Mouse (Mus musculus): ENCODE results near the gene Cog5. TPM values are rescaled to one million over a fixed set of nuclear protein-coding genes. Genes with fewer than 3 reads are reported as not detected.

Gene Cog5
- total and polyA plus RNA-seq, 3 experiments: 27.1 to 28.4 TPM; not detected in 1

- no peak for DNase-seq (ENCODE audit: low read depth, low spot score)
- Histone ChIP-seq H3K27ac (ENCODE audit: control insufficient read depth, low read depth, low read length) (peak overlapping the region; percentile 60), H3K9me3 (replicated peaks; ENCODE audit: insufficient read depth, low read length) (no peaks in the 10 kb centered on the region), H3K36me3 (ENCODE audit: control insufficient read depth in 1 of 2, insufficient read depth in 2 of 2, low read length in 2 of 2) (peaks cover 0 to 12% of the 10 kb centered on the region in 2 experiments; a peak in 3 of 4 replicates), H3K9ac (ENCODE audit: control insufficient read depth, low read depth, low read length, poor library complexity, severe bottlenecking) (peak overlapping the region; percentile 98), H3K79me2 (ENCODE audit: control insufficient read depth, insufficient read depth, low read length, poor library complexity) (peaks cover 18% of the 10 kb centered on the region), H3K4me3 (ENCODE audit: control insufficient read depth in 1 of 2, insufficient read depth in 1 of 2, low read depth in 2 of 2, low read length in 2 of 2) (peak overlapping the region; percentile 85 to 98), H3K4me1 (ENCODE audit: control insufficient read depth in 1 of 2, insufficient read depth in 2 of 2, low read length in 2 of 2) (peaks cover 2 to 3% of the 10 kb centered on the region in 2 experiments; a peak in 3 of 4 replicates), H3K27me3 (ENCODE audit: control insufficient read depth in 1 of 2, insufficient read depth in 2 of 2, low read length in 2 of 2) (no peaks in the 10 kb centered on the region)
- no peak for TF ChIP-seq MAFK (IDR thresholded peaks at IDR 0.05; ENCODE audit: borderline replicate concordance, low read depth, low read length)
- peak in 1 of 3 experiments; percentile 15; a peak in 1 of 6 replicates for TF ChIP-seq CTCF (IDR thresholded peaks at IDR 0.05 in 2 of 3, conservative IDR thresholded peaks at IDR 0.05 in 1 of 3; ENCODE audit: control insufficient read depth in 1 of 3, insufficient read depth in 1 of 3, low read depth in 2 of 3, low read length in 3 of 3, poor library complexity in 1 of 3, severe bottlenecking in 1 of 3)
- no peak for TF ChIP-seq USF1 (IDR thresholded peaks at IDR 0.05; ENCODE audit: low read depth, low read length)
- TF ChIP-seq NELFE (IDR thresholded peaks at IDR 0.05; ENCODE audit: low read depth, low read length): peak; percentile 11; the same call in 1 of the 2 replicates
These were observed 352 bp downstream of the Cog5 start for GRCm38 (mm10) chr12:31654965-31655477.

DNA sequence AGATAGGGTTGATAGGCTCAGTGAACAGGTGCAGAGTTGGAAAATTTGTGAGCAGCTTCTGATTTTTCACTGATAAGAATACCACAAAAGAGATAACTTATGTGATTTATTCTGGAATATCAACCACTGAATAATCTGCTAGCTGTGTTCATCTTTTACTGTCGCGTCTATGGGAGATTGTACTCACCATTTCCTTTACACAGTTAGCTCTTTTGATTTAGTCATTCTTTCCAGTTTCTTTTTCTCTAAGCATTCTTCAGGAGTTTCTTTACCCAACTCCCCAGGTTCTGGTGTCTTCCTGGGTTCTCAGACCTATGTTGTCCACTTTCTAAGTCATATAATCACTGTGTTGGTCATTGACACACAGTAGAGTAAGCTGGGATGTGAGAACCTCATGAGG, 2.2 kb downstream of the Cog5 start:
- no peak overlapping the region for H3K27ac ChIP-seq (ENCODE audit: control insufficient read depth, low read depth, low read length)
- 0 out of 2 replicates have a peak, but pooled peaks have one; percentile 29 for TF ChIP-seq RCOR1 (IDR thresholded peaks at IDR 0.05; ENCODE audit: low read depth, low read length)
- TF ChIP-seq USF2 (IDR thresholded peaks at IDR 0.05; ENCODE audit: borderline replicate concordance in 1 of 2, insufficient read depth in 1 of 2, low read depth in 1 of 2, low read length in 2 of 2): no peak
- no peak for DNase-seq (ENCODE audit: low read depth, low spot score)

DNA sequence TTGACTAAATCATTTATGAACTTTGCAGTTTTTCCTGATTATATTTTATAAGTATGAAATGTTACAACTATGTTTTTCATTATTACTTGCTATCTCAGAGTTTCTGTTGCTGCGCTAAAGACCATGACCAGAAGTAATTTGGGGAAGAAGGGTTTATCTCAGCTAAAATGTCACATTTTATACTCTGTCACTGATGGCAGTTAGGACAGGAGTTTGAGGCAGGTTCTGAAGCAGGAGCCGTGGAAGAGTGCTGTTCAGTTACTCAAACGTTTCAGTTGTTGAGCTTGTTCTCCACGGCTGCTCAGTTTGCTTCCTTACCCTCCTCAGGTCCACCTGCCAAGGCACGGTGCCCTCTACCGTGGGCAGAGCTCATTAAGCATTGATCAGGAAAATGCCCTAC, 11.3 kb downstream of the Cog5 start:
- Histone ChIP-seq H3K36me3 (ENCODE audit: control insufficient read depth in 1 of 2, insufficient read depth in 2 of 2, low read length in 2 of 2) (peaks cover 11 to 22% of the 10 kb centered on the region in 2 experiments), H3K9ac (ENCODE audit: control insufficient read depth, low read depth, low read length, poor library complexity, severe bottlenecking) (no peak overlapping the region), H3K9me3 (replicated peaks; ENCODE audit: insufficient read depth, low read length) (no peaks in the 10 kb centered on the region), H3K79me2 (ENCODE audit: control insufficient read depth, insufficient read depth, low read length, poor library complexity) (no peaks in the 10 kb centered on the region), H3K4me1 (ENCODE audit: control insufficient read depth in 1 of 2, insufficient read depth in 2 of 2, low read length in 2 of 2) (peaks cover 19 to 20% of the 10 kb centered on the region in 2 experiments), H3K4me3 (ENCODE audit: control insufficient read depth in 1 of 2, insufficient read depth in 1 of 2, low read depth in 2 of 2, low read length in 2 of 2) (no peak overlapping the region), H3K27me3 (ENCODE audit: control insufficient read depth in 1 of 2, insufficient read depth in 2 of 2, low read length in 2 of 2) (no peaks in the 10 kb centered on the region), H3K27ac (ENCODE audit: control insufficient read depth, low read depth, low read length) (peak overlapping the region; percentile 57)
- TF ChIP-seq EP300 (IDR thresholded peaks at IDR 0.05; ENCODE audit: low read depth in 1 of 2, low read length in 2 of 2) (peak; percentile 59 to 67; a peak in 3 of 4 replicates), TBP (IDR thresholded peaks at IDR 0.05; ENCODE audit: low read depth, low read length) (peak; percentile 50; the same call in 1 of the 2 replicates), SIN3A (IDR thresholded peaks at IDR 0.05; ENCODE audit: low read length) (peak; percentile 41; the same call in 1 of the 2 replicates), ZMIZ1 (IDR thresholded peaks at IDR 0.05; ENCODE audit: low read depth, low read length) (no peak), CHD1 (IDR thresholded peaks at IDR 0.05; ENCODE audit: low read depth, low read length) (0 out of 2 replicates have a peak, but pooled peaks have one; percentile 47), RCOR1 (IDR thresholded peaks at IDR 0.05; ENCODE audit: low read depth, low read length) (no peak), UBTF (IDR thresholded peaks at IDR 0.05; ENCODE audit: borderline replicate concordance, insufficient read depth, low read depth, low read length) (no peak), MYB (IDR thresholded peaks at IDR 0.05; ENCODE audit: low read depth, low read length) (peak; percentile 69)
- DNase-seq (ENCODE audit: low read depth, low spot score): peak; percentile 57

More for the DNA sequence above, 2.2 kb downstream of the Cog5 start:
- H3K4me3 ChIP-seq (ENCODE audit: control insufficient read depth in 1 of 2, insufficient read depth in 1 of 2, low read depth in 2 of 2, low read length in 2 of 2): no peak overlapping the region
- H3K4me1 ChIP-seq (ENCODE audit: control insufficient read depth in 1 of 2, insufficient read depth in 2 of 2, low read length in 2 of 2): peaks cover 2 to 3% of the 10 kb centered on the region in 2 experiments; a peak in 3 of 4 replicates
- no peaks in the 10 kb centered on the region for H3K27me3 ChIP-seq (ENCODE audit: control insufficient read depth in 1 of 2, insufficient read depth in 2 of 2, low read length in 2 of 2)
- H3K9ac ChIP-seq (ENCODE audit: control insufficient read depth, low read depth, low read length, poor library complexity, severe bottlenecking): no peak overlapping the region
- peaks cover 18% of the 10 kb centered on the region for H3K79me2 ChIP-seq (ENCODE audit: control insufficient read depth, insufficient read depth, low read length, poor library complexity)
- H3K36me3 ChIP-seq (ENCODE audit: control insufficient read depth in 1 of 2, insufficient read depth in 2 of 2, low read length in 2 of 2): peaks cover 4 to 12% of the 10 kb centered on the region in 2 experiments; a peak in 3 of 4 replicates
- no peaks in the 10 kb centered on the region for H3K9me3 ChIP-seq (replicated peaks; ENCODE audit: insufficient read depth, low read length)
